Mouse (Mus musculus): Measurements from ENCODE around the gene Akr1b3. TPM values are rescaled to one million over a fixed set of nuclear protein-coding genes. Genes with fewer than 3 reads are reported as not detected.

Gene Akr1b3
- polyA plus RNA-seq, 1 experiment from 2014 or later = 438 TPM

- Histone ChIP-seq H3K9me3 (replicated peaks; ENCODE audit: low read length) (no peaks in the 10 kb centered on the region), H3K27me3 (ENCODE audit: insufficient read depth, low read length) (no peaks in the 10 kb centered on the region), H3K27ac (no peak overlapping the region), H3K4me3 (replicated peaks; ENCODE audit: low read depth, low read length) (no peak overlapping the region), H3K4me2 (ENCODE audit: low read length) (no peak overlapping the region), H3K4me1 (replicated peaks; ENCODE audit: insufficient read depth, low read length) (no peaks in the 10 kb centered on the region), H3K9ac (ENCODE audit: low read depth, low read length) (no peak overlapping the region), H3K36me3 (ENCODE audit: insufficient read depth, low read length) (no peaks in the 10 kb centered on the region)
- ATAC-seq (replicated peaks; ENCODE audit: low FRiP score, low read depth) (no peak), DNase-seq (ENCODE audit: low spot score) (no peak)
- no peak for TF ChIP-seq CTCF (IDR thresholded peaks at IDR 0.05; ENCODE audit: low read depth)
- 85% methylated on average over 5 of the region's 5 CpGs for WGBS
These were observed 14.1 kb upstream of the Akr1b3 start for GRCm38 (mm10) chr6:34331379-34331778.

DNA sequence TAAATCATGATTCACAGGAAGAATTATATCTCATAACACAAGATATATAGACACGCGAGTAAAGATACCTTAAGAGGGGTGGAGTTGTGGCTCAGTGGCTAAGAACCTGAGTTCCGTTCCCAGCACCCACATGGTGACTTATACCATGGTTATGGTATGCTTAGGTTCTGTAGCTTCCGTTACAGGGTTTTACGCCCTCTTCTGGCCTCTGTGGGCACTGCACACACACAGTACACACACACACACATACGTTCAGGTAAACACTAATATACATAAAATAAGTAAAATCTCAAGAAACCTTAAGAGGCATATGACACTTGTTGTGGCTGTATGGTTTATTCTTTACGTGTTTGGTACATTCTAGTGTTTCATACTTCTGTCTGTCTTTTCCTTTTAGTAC, 4.8 kb upstream of the Akr1b3 start:
- H3K4me3 ChIP-seq (replicated peaks; ENCODE audit: low read depth, low read length) = no peak overlapping the region
- H3K9me3 ChIP-seq (replicated peaks; ENCODE audit: low read length) = no peaks in the 10 kb centered on the region
- no peak overlapping the region for H3K27ac ChIP-seq
- ATAC-seq (replicated peaks; ENCODE audit: low FRiP score, low read depth) (no peak), DNase-seq (ENCODE audit: low spot score) (no peak)
- H3K9ac ChIP-seq (ENCODE audit: low read depth, low read length) = no peak overlapping the region
- no peak for TF ChIP-seq CTCF (IDR thresholded peaks at IDR 0.05; ENCODE audit: low read depth)
- whole genome bisulfite sequencing = 98% methylated on average over 7 of the region's 7 CpGs
- H3K4me1 ChIP-seq (replicated peaks; ENCODE audit: insufficient read depth, low read length) = no peaks in the 10 kb centered on the region
- no peak overlapping the region for H3K4me2 ChIP-seq (ENCODE audit: low read length)
- no peaks in the 10 kb centered on the region for H3K27me3 ChIP-seq (ENCODE audit: insufficient read depth, low read length)
- H3K36me3 ChIP-seq (ENCODE audit: insufficient read depth, low read length) = no peaks in the 10 kb centered on the region

- H3K36me3 ChIP-seq (ENCODE audit: insufficient read depth, low read length) = no peaks in the 10 kb centered on the region
- DNase-seq (ENCODE audit: low spot score) (no peak), ATAC-seq (replicated peaks; ENCODE audit: low FRiP score, low read depth) (no peak)
- H3K4me1 ChIP-seq (replicated peaks; ENCODE audit: insufficient read depth, low read length) = no peaks in the 10 kb centered on the region
- no peak overlapping the region for H3K9ac ChIP-seq (ENCODE audit: low read depth, low read length)
- H3K27me3 ChIP-seq (ENCODE audit: insufficient read depth, low read length) = no peaks in the 10 kb centered on the region
- WGBS = 80% methylated on average over 6 of the region's 6 CpGs
- H3K4me3 ChIP-seq (replicated peaks; ENCODE audit: low read depth, low read length) = no peak overlapping the region
- no peaks in the 10 kb centered on the region for H3K9me3 ChIP-seq (replicated peaks; ENCODE audit: low read length)
- TF ChIP-seq CTCF (IDR thresholded peaks at IDR 0.05; ENCODE audit: low read depth) = no peak
- no peak overlapping the region for H3K27ac ChIP-seq
- H3K4me2 ChIP-seq (ENCODE audit: low read length) = no peak overlapping the region
These were observed 1.4 kb upstream of the Akr1b3 start for GRCm38 (mm10) chr6:34318636-34319035.

GRCm38 (mm10) chr6:34318172-34318571, 894 bp upstream of the Akr1b3 start:
- TF ChIP-seq CTCF (IDR thresholded peaks at IDR 0.05; ENCODE audit: low read depth) = no peak
- Histone ChIP-seq H3K27me3 (ENCODE audit: insufficient read depth, low read length) (no peaks in the 10 kb centered on the region), H3K4me2 (ENCODE audit: low read length) (peak overlapping the region; percentile 82), H3K9ac (ENCODE audit: low read depth, low read length) (no peak overlapping the region), H3K36me3 (ENCODE audit: insufficient read depth, low read length) (no peaks in the 10 kb centered on the region), H3K4me3 (replicated peaks; ENCODE audit: low read depth, low read length) (peak overlapping the region; percentile 65), H3K4me1 (replicated peaks; ENCODE audit: insufficient read depth, low read length) (no peaks in the 10 kb centered on the region), H3K27ac (no peak overlapping the region), H3K9me3 (replicated peaks; ENCODE audit: low read length) (no peaks in the 10 kb centered on the region)
- 38% methylated on average over 5 of the region's 5 CpGs for WGBS
- ATAC-seq (replicated peaks; ENCODE audit: low FRiP score, low read depth) = no peak
- peak; percentile 15 for DNase-seq (ENCODE audit: low spot score)

DNA sequence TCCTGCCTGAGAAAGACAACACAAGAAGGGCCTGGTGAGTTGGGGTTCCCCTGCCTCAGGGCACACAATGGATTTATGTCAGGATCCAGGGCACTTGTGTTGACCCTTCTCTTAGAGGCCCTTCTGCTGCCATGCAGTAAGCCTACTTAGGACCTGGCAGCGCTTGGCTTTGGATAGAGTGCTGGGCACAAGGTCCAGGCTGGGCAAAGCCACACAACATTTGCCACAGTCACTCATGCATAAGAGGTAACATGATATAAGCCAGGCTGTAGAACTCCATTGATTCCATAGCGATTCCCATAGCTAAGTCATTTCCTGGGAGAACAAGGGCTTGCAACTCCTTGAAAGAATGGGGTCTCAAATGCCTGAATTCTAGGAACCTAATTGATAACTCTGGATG, 3.4 kb downstream of the Akr1b3 start:
- H3K27ac ChIP-seq = 0 out of 2 replicates have a peak overlapping the region, but pooled peaks have one; percentile 27
- peak; percentile 14 for DNase-seq (ENCODE audit: low spot score)

DNA sequence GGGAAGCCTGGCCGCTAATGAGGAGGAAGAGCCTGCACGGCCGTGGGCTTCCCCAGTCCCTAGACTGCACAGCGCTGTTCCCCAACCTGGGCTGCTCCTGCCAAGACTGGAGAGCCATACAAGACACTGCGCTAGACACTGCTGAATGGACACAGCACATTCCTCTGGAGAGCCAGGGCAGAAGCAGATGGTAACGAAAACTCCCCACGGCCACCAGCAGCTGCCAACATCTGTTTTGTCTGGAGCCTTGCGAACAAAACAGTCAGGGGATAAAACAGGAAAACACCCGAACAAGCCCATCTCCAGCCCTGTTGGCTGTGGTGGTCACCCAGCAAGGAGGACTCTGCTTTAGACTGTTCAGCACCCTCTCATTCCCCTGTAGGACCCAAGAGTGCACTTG, 3.9 kb downstream of the Akr1b3 start:
- Histone ChIP-seq H3K36me3 (ENCODE audit: insufficient read depth, low read length) (peaks cover 7% of the 10 kb centered on the region; the same call in 1 of the 2 replicates), H3K9me3 (replicated peaks; ENCODE audit: low read length) (no peaks in the 10 kb centered on the region), H3K9ac (ENCODE audit: low read depth, low read length) (no peak overlapping the region), H3K27me3 (ENCODE audit: insufficient read depth, low read length) (no peaks in the 10 kb centered on the region), H3K4me3 (replicated peaks; ENCODE audit: low read depth, low read length) (no peak overlapping the region), H3K4me1 (replicated peaks; ENCODE audit: insufficient read depth, low read length) (no peaks in the 10 kb centered on the region), H3K27ac (0 out of 2 replicates have a peak overlapping the region, but pooled peaks have one; percentile 27), H3K4me2 (ENCODE audit: low read length) (no peak overlapping the region)
- 85% methylated on average over 9 of the region's 9 CpGs for WGBS
- ATAC-seq (replicated peaks; ENCODE audit: low FRiP score, low read depth) = no peak
- TF ChIP-seq CTCF (IDR thresholded peaks at IDR 0.05; ENCODE audit: low read depth) = no peak
- DNase-seq (ENCODE audit: low spot score) = no peak

More for the DNA sequence above, 3.4 kb downstream of the Akr1b3 start:
- H3K36me3 ChIP-seq (ENCODE audit: insufficient read depth, low read length) = 0 out of 2 replicates have a peak, but pooled peaks cover 6% of the 10 kb centered on the region
- H3K4me1 ChIP-seq (replicated peaks; ENCODE audit: insufficient read depth, low read length) = no peaks in the 10 kb centered on the region
- ATAC-seq (replicated peaks; ENCODE audit: low FRiP score, low read depth) = no peak
- no peak for TF ChIP-seq CTCF (IDR thresholded peaks at IDR 0.05; ENCODE audit: low read depth)
- H3K9ac ChIP-seq (ENCODE audit: low read depth, low read length) = no peak overlapping the region
- H3K4me2 ChIP-seq (ENCODE audit: low read length) = no peak overlapping the region
- WGBS = 69% methylated on average over 2 of the region's 2 CpGs
- no peaks in the 10 kb centered on the region for H3K27me3 ChIP-seq (ENCODE audit: insufficient read depth, low read length)
- H3K9me3 ChIP-seq (replicated peaks; ENCODE audit: low read length) = no peaks in the 10 kb centered on the region
- H3K4me3 ChIP-seq (replicated peaks; ENCODE audit: low read depth, low read length) = no peak overlapping the region

GRCm38 (mm10) chr6:34310023-34310595, 7.2 kb downstream of the Akr1b3 start:
- 91% methylated on average over 11 of the region's 11 CpGs for WGBS
- no peak for TF ChIP-seq CTCF (IDR thresholded peaks at IDR 0.05; ENCODE audit: low read depth)

More at GRCm38 (mm10) chr6:34310023-34310595, 7.2 kb downstream of the Akr1b3 start:
- H3K4me1 ChIP-seq (replicated peaks; ENCODE audit: insufficient read depth, low read length) = no peaks in the 10 kb centered on the region
- no peak overlapping the region for H3K4me2 ChIP-seq (ENCODE audit: low read length)
- no peaks in the 10 kb centered on the region for H3K27me3 ChIP-seq (ENCODE audit: insufficient read depth, low read length)
- no peak overlapping the region for H3K27ac ChIP-seq
- no peaks in the 10 kb centered on the region for H3K9me3 ChIP-seq (replicated peaks; ENCODE audit: low read length)
- H3K4me3 ChIP-seq (replicated peaks; ENCODE audit: low read depth, low read length) = no peak overlapping the region
- DNase-seq (ENCODE audit: low spot score) (no peak), ATAC-seq (replicated peaks; ENCODE audit: low FRiP score, low read depth) (no peak)
- H3K9ac ChIP-seq (ENCODE audit: low read depth, low read length) = no peak overlapping the region
- peaks cover 21% of the 10 kb centered on the region for H3K36me3 ChIP-seq (ENCODE audit: insufficient read depth, low read length)
